Comparison of ENCODE assay signal across 8 mouse cellular contexts in genomic region chr10:123264461-123265191, GRCm38 (mm10). TPM values are rescaled to one million over a fixed set of nuclear protein-coding genes. Genes with fewer than 3 reads are reported as not detected.
DNase-seq lines count a peak whose midpoint lies in the region; ATAC-seq and TF ChIP-seq lines count a peak whose summit lies in the region.

No protein-coding gene starts in this region.

- peak; percentile 78 for ATAC-seq in embryonic facial prominence, embryonic 14.5 days (ENCODE audit: low read depth)
- peak; percentile 85 for ATAC-seq in hindbrain, embryonic 12.5 days (ENCODE audit: low FRiP score)

- peaks cover 50% of the 10 kb centered on the region for H3K27me3 ChIP-seq in E14TG2a.4 (ENCODE audit: insufficient read depth, low read length)
- H3K27me3 ChIP-seq in embryonic facial prominence, embryonic 14.5 days (replicated peaks; ENCODE audit: control insufficient read depth, insufficient read depth, low read length) = peaks cover 10% of the 10 kb centered on the region
- peaks cover 17% of the 10 kb centered on the region for H3K27me3 ChIP-seq in hindbrain, embryonic 12.5 days
- H3K27me3 ChIP-seq in midbrain, embryonic 10.5 days (ENCODE audit: low read depth, poor library complexity, severe bottlenecking) = peaks cover 35% of the 10 kb centered on the region
- no peaks in the 10 kb centered on the region for H3K27me3 ChIP-seq in splenic B cell, adult 2 months (ENCODE audit: control insufficient read depth, insufficient read depth, low read length, poor library complexity, severe bottlenecking)

- peak overlapping the region; percentile 98 for H3K4me2 ChIP-seq in embryonic facial prominence, embryonic 14.5 days (ENCODE audit: low read depth, low read length)
- H3K4me2 ChIP-seq in hindbrain, embryonic 12.5 days (replicated peaks) = peak overlapping the region; percentile 95

- peak overlapping the region; percentile 75 for H3K4me3 ChIP-seq in E14TG2a.4 (replicated peaks; ENCODE audit: low read length)
- H3K4me3 ChIP-seq in embryonic facial prominence, embryonic 14.5 days (ENCODE audit: low read depth, low read length) = peak overlapping the region; percentile 65
- peak overlapping the region; percentile 53 for H3K4me3 ChIP-seq in hindbrain, embryonic 12.5 days
- H3K4me3 ChIP-seq in midbrain, embryonic 10.5 days = peak overlapping the region; percentile 68

- H3K9ac ChIP-seq in embryonic facial prominence, embryonic 14.5 days (ENCODE audit: low read depth, low read length) = peak overlapping the region; percentile 67
- H3K9ac ChIP-seq in hindbrain, embryonic 12.5 days = peak overlapping the region; percentile 68

- TF ChIP-seq CTCF in E14TG2a.4 (conservative IDR thresholded peaks at IDR 0.05; ENCODE audit: low read length) = no peak

- peak; percentile 51 for DNase-seq in R1 (ENCODE audit: low read depth, low spot score)
- peak; percentile 74 for DNase-seq in embryonic facial prominence, embryonic 14.5 days (ENCODE audit: low spot score)
- DNase-seq in left cerebral cortex, adult 18-20 months (ENCODE audit: low spot score in 2 of 2) = peak; percentile 72 to 82
- DNase-seq in midbrain, embryonic 10.5 days (ENCODE audit: low spot score) = peak; percentile 69
- DNase-seq in splenic B cell, adult 2 months (ENCODE audit: low read depth, low spot score) = peak; percentile 3
- no peak for DNase-seq in spleen, postnatal 36 days (ENCODE audit: low spot score in 2 of 2)

- no peak overlapping the region for H3K27ac ChIP-seq in embryonic facial prominence, embryonic 14.5 days (replicated peaks; ENCODE audit: low read depth, low read length)
- peak overlapping the region; percentile 68 for H3K27ac ChIP-seq in hindbrain, embryonic 12.5 days
- peak overlapping the region; percentile 64; the same call in 1 of the 2 replicates for H3K27ac ChIP-seq in midbrain, embryonic 10.5 days (replicated peaks)

- no peaks in the 10 kb centered on the region for H3K9me3 ChIP-seq in E14TG2a.4 (ENCODE audit: low read length)
- no peaks in the 10 kb centered on the region for H3K9me3 ChIP-seq in embryonic facial prominence, embryonic 14.5 days (ENCODE audit: control insufficient read depth, low read length)
- no peaks in the 10 kb centered on the region for H3K9me3 ChIP-seq in hindbrain, embryonic 12.5 days (replicated peaks)
- H3K9me3 ChIP-seq in midbrain, embryonic 10.5 days (replicated peaks) = no peaks in the 10 kb centered on the region

- H3K4me1 ChIP-seq in E14TG2a.4 (replicated peaks; ENCODE audit: low read depth, low read length) = peaks cover 12% of the 10 kb centered on the region
- H3K4me1 ChIP-seq in embryonic facial prominence, embryonic 14.5 days (ENCODE audit: control insufficient read depth, insufficient read depth, low read length) = no peaks in the 10 kb centered on the region
- peaks cover 8% of the 10 kb centered on the region for H3K4me1 ChIP-seq in hindbrain, embryonic 12.5 days
- peaks cover 24% of the 10 kb centered on the region for H3K4me1 ChIP-seq in midbrain, embryonic 10.5 days

- H3K36me3 ChIP-seq in E14TG2a.4 (ENCODE audit: insufficient read depth, low read length) = no peaks in the 10 kb centered on the region
- H3K36me3 ChIP-seq in embryonic facial prominence, embryonic 14.5 days (ENCODE audit: control insufficient read depth, insufficient read depth, low read length) = no peaks in the 10 kb centered on the region
- no peaks in the 10 kb centered on the region for H3K36me3 ChIP-seq in hindbrain, embryonic 12.5 days
- H3K36me3 ChIP-seq in midbrain, embryonic 10.5 days = no peaks in the 10 kb centered on the region
- no peaks in the 10 kb centered on the region for H3K36me3 ChIP-seq in splenic B cell, adult 2 months (ENCODE audit: control insufficient read depth, insufficient read depth, low read length, poor library complexity, severe bottlenecking)

- under 1% methylated on average over 73 of the region's 84 CpGs for WGBS in embryonic facial prominence, embryonic 14.5 days
- WGBS in hindbrain, embryonic 12.5 days = under 1% methylated on average over 82 of the region's 84 CpGs
- under 1% methylated on average over 84 of the region's 84 CpGs for WGBS in midbrain, embryonic 10.5 days

RNA-seq across cellular contexts. Expression of gene Fam19a2, which starts 0.8 kb away (rescaled TPM):
- 2.9 and 4.3 TPM in 2 replicates for polyA plus RNA-seq in embryonic facial prominence, embryonic 14.5 days (2014; fragmentation: Nextera tagmentation; extraction: Ambion mirVana)
- 21.1 and 25.5 TPM in 2 replicates for polyA plus RNA-seq in hindbrain, embryonic 12.5 days (2016; fragmentation: Nextera tagmentation; extraction: Ambion mirVana)
- total RNA-seq in left cerebral cortex, adult 18-20 months (2021) = 10 to 100 TPM; 69.6 to 72.9 TPM
- polyA plus RNA-seq in midbrain, embryonic 10.5 days (2016; fragmentation: Nextera tagmentation; extraction: Ambion mirVana) = 1.6 and 2.5 TPM in 2 replicates

Comparison
In these comparisons a context has a peak if more than half of its experiments do, and no peak if none do; other contexts are left out.
1. DNase-seq: peak in R1 (single experiment), embryonic facial prominence, embryonic 14.5 days (single experiment), left cerebral cortex, adult 18-20 months (2 of 2), midbrain, embryonic 10.5 days (single experiment) and splenic B cell, adult 2 months (single experiment); none in spleen, postnatal 36 days (0 of 2).
2. Peak in every context shown above with its lines, with median percentiles within 50 percentile points of each other: H3K4me3 ChIP-seq.